ENCODE assay signal across 8 mouse cellular contexts in genomic region chr9:21792644-21793043, GRCm38 (mm10). TPM values are rescaled to one million over a fixed set of nuclear protein-coding genes. Genes with fewer than 3 reads are reported as not detected.
DNase-seq lines count a peak whose midpoint lies in the region; ATAC-seq and TF ChIP-seq lines count a peak whose summit lies in the region.

No protein-coding gene starts in this region.

- no peak overlapping the region for H3K4me3 ChIP-seq in kidney, postnatal 0 days (replicated peaks; ENCODE audit: low read depth, low read length)
- no peak overlapping the region for H3K4me3 ChIP-seq in limb, embryonic 15.5 days

- H3K4me1 ChIP-seq in kidney, postnatal 0 days (replicated peaks; ENCODE audit: insufficient read depth, low read length): peaks cover 26% of the 10 kb centered on the region
- H3K4me1 ChIP-seq in limb, embryonic 15.5 days: peaks cover 51% of the 10 kb centered on the region

- TF ChIP-seq CTCF in kidney, postnatal 0 days (IDR thresholded peaks at IDR 0.05; ENCODE audit: low read depth): no peak

- ATAC-seq in granulocyte monocyte progenitor cell, adult 5-6 weeks (replicated peaks; ENCODE audit: poor library complexity, severe bottlenecking): peak; percentile 66
- ATAC-seq in kidney, postnatal 0 days (replicated peaks; ENCODE audit: low FRiP score, low read depth): peak; percentile 21
- ATAC-seq in limb, embryonic 15.5 days (ENCODE audit: insufficient number of reproducible peaks, low FRiP score, low TSS enrichment, low read depth): no peak

- peak overlapping the region; percentile 21 for H3K4me2 ChIP-seq in kidney, postnatal 0 days (ENCODE audit: low read length)
- peak overlapping the region; percentile 4; the same call in 1 of the 2 replicates for H3K4me2 ChIP-seq in limb, embryonic 15.5 days

- intact Hi-C loops in heart, postnatal 25 days (cut with DNase I): no loop called here

- H3K27ac ChIP-seq in kidney, postnatal 0 days: no peak overlapping the region
- no peak overlapping the region for H3K27ac ChIP-seq in limb, embryonic 15.5 days

- no peaks in the 10 kb centered on the region for H3K27me3 ChIP-seq in kidney, postnatal 0 days (ENCODE audit: insufficient read depth, low read length)
- H3K27me3 ChIP-seq in limb, embryonic 15.5 days: no peaks in the 10 kb centered on the region

- H3K9me3 ChIP-seq in kidney, postnatal 0 days (replicated peaks; ENCODE audit: low read length): no peaks in the 10 kb centered on the region
- no peaks in the 10 kb centered on the region for H3K9me3 ChIP-seq in limb, embryonic 15.5 days

- 27% methylated on average over 8 of the region's 8 CpGs for WGBS in kidney, postnatal 0 days
- 44% methylated on average over 8 of the region's 8 CpGs for WGBS in limb, embryonic 15.5 days

- H3K9ac ChIP-seq in kidney, postnatal 0 days (ENCODE audit: low read depth, low read length): no peak overlapping the region
- H3K9ac ChIP-seq in limb, embryonic 15.5 days: no peak overlapping the region

- peak; percentile 97 for DNase-seq in heart, adult 11 months
- DNase-seq in heart, postnatal 25 days (ENCODE audit: low spot score): no peak
- DNase-seq in cerebellum, adult 8-10 months: peak; percentile 58
- DNase-seq in kidney, postnatal 0 days (ENCODE audit: low spot score): peak; percentile 45
- DNase-seq in right cerebral cortex, adult 2 months (ENCODE audit: low spot score in 2 of 2): peak; percentile 56 to 57
- DNase-seq in spleen, postnatal 36 days (ENCODE audit: low spot score in 2 of 2): no peak

- H3K36me3 ChIP-seq in kidney, postnatal 0 days (ENCODE audit: insufficient read depth, low read length): peaks cover 36% of the 10 kb centered on the region
- H3K36me3 ChIP-seq in limb, embryonic 15.5 days: peaks cover 74% of the 10 kb centered on the region

RNA-seq across cellular contexts. Expression of gene Kank2, which starts 5.9 kb away (rescaled TPM):
- total RNA-seq in heart, postnatal 25 days (2021): 10 to 100 TPM; 52.5 to 58.0 TPM
- total RNA-seq in granulocyte monocyte progenitor cell, adult 5-6 weeks (2014; fragmentation: Nextera tagmentation): 1.5 and 2.1 TPM in 2 replicates
- total RNA-seq in granulocyte monocyte progenitor cell, adult 5-6 weeks (2017): 0.78 and 1.6 TPM in 2 replicates
- polyA plus RNA-seq in kidney, postnatal 0 days (2015; fragmentation: Nextera tagmentation; extraction: Ambion mirVana): 10.1 and 10.3 TPM in 2 replicates
- 20.9 and 22.7 TPM in 2 replicates for polyA plus RNA-seq in limb, embryonic 15.5 days (2015; fragmentation: Nextera tagmentation; extraction: Ambion mirVana)

RNA-seq across cellular contexts. Expression of gene Spc24, which starts 32.5 kb away (rescaled TPM):
- total RNA-seq in heart, postnatal 25 days (2021): 1 to 10 TPM; 3.2 to 4.0 TPM
- 31.4 and 46.5 TPM in 2 replicates for total RNA-seq in granulocyte monocyte progenitor cell, adult 5-6 weeks (2014; fragmentation: Nextera tagmentation)
- total RNA-seq in granulocyte monocyte progenitor cell, adult 5-6 weeks (2017): 117 and 138 TPM in 2 replicates
- 55.1 and 61.1 TPM in 2 replicates for polyA plus RNA-seq in kidney, postnatal 0 days (2015; fragmentation: Nextera tagmentation; extraction: Ambion mirVana)
- 84.3 and 89.8 TPM in 2 replicates for polyA plus RNA-seq in limb, embryonic 15.5 days (2015; fragmentation: Nextera tagmentation; extraction: Ambion mirVana)

RNA-seq across cellular contexts. Expression of gene Angptl8, which starts 42.7 kb away (rescaled TPM):
- not detected for total RNA-seq in heart, postnatal 25 days (2021)
- total RNA-seq in granulocyte monocyte progenitor cell, adult 5-6 weeks (2014; fragmentation: Nextera tagmentation): 1.5 and 3.0 TPM in 2 replicates
- total RNA-seq in granulocyte monocyte progenitor cell, adult 5-6 weeks (2017): 1.4 TPM in 1 of 2 replicates, not detected in the other
- 5.6 and 6.1 TPM in 2 replicates for polyA plus RNA-seq in kidney, postnatal 0 days (2015; fragmentation: Nextera tagmentation; extraction: Ambion mirVana)
- polyA plus RNA-seq in limb, embryonic 15.5 days (2015; fragmentation: Nextera tagmentation; extraction: Ambion mirVana): 0.64 and 0.70 TPM in 2 replicates

RNA-seq across cellular contexts. Expression of gene Dock6, which starts 59.8 kb away (rescaled TPM):
- 10 to 100 TPM; 34.9 to 36.9 TPM for total RNA-seq in heart, postnatal 25 days (2021)
- total RNA-seq in granulocyte monocyte progenitor cell, adult 5-6 weeks (2014; fragmentation: Nextera tagmentation): 4.2 TPM in 2 replicates
- 0.52 and 5.6 TPM in 2 replicates for total RNA-seq in granulocyte monocyte progenitor cell, adult 5-6 weeks (2017)
- polyA plus RNA-seq in kidney, postnatal 0 days (2015; fragmentation: Nextera tagmentation; extraction: Ambion mirVana): 28.3 and 28.7 TPM in 2 replicates
- 38.1 and 41.0 TPM in 2 replicates for polyA plus RNA-seq in limb, embryonic 15.5 days (2015; fragmentation: Nextera tagmentation; extraction: Ambion mirVana)

Comparison
In these comparisons a context has a peak if more than half of its experiments do, and no peak if none do; other contexts are left out.
1. DNase-seq: peak in heart, adult 11 months (single experiment), cerebellum, adult 8-10 months (single experiment), kidney, postnatal 0 days (single experiment) and right cerebral cortex, adult 2 months (2 of 2); none in heart, postnatal 25 days (single experiment) and spleen, postnatal 36 days (0 of 2).
2. RNA of gene Kank2, which starts 5.9 kb away (total RNA-seq): 52.5 to 58.0 TPM in heart, postnatal 25 days; 0.78 to 2.1 TPM in granulocyte monocyte progenitor cell, adult 5-6 weeks; every median in the first group is over 10 times any median in the second.
3. RNA of gene Spc24, which starts 32.5 kb away (total RNA-seq): 31.4 to 138 TPM in granulocyte monocyte progenitor cell, adult 5-6 weeks; 3.2 to 4.0 TPM in heart, postnatal 25 days; every median in the first group is over 4 times any median in the second.